Mouse (Mus musculus) retina, postnatal 1 day (tissue): ENCODE measurements around the gene Spin2g.
"Not testable (repeated sequence)": the region's sequence is repeated elsewhere in the genome, so short reads cannot be mapped to it uniquely, and the experiment has no call there.

Experiments used
- DNase-seq: peaks from one replicate; pipeline ENCODE4 v3.0.0-alpha.2; 2012

The Spin2g gene

DNA sequence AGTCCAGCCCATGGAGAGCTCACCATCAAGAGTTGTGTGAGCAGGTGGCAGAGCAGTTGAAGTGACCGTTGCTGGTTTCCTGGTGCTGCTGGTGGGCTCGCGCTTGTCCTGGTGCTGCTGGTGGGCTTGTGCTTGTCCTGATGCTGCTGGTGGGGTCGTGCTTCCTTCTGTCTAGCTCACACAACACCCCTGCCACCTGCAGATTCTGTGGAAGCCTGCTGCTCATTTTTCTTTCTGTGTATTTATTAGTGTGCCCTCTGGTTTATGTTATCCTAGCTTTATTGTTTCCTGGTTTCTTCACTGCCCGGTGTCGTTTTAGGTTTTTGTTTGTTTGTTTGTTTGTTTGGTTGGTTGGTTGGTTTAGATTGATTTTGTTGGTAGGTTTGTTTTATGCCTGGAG, at the start of gene Spin2g:
TSS of gene Spin2g (minus strand) at position 101 of the 400 bp plus-strand sequence.
- DNase-seq: not testable (repeated sequence)
